Mouse (Mus musculus): Measurements from ENCODE around the gene Ap3m1. TPM values are rescaled to one million over a fixed set of nuclear protein-coding genes. Genes with fewer than 3 reads are reported as not detected.

The Ap3m1 gene
- total RNA-seq, 1 experiment = 48.5 TPM

DNA sequence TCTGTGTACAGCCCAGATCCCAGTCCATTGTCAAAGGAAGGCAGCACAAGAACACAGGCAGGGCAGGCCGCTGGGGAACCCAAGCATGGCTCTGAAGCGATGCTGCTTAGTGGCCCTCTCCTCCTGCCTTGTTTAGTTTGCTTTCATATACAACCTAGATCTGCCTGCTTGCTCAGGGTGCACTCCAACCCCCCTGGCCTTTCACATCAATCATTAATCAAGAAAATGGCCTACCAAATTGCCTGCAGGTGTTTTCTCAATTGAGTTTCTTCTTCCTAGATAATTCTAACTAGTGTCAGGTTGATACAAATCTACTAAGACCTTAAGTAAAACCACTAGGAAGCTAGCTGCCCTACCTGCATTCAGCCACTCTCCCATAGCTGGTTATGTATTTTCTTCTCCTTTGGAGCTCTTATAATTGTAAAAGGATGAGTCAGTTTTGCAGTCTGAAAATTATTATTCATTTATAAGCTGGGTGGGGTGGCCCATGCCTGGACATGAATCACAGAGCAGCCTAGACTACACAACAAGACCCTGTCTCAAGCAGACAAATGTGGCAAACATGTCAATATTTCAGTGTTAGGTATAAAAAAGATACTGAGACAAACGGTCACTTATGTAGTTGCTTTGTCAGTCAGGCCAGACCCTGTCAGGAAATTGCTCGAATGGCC lies 35.2 kb upstream of the Ap3m1 start:
- Histone ChIP-seq H3K9ac (ENCODE audit: insufficient read depth, low read depth, low read length, poor library complexity, severe bottlenecking) (no peak overlapping the region), H3K4me3 (ENCODE audit: insufficient read depth in 1 of 2, low read depth in 1 of 2, low read length in 2 of 2, poor library complexity in 1 of 2, severe bottlenecking in 1 of 2) (no peak overlapping the region)
- DNase-seq (ENCODE audit: low read depth, low spot score) = no peak

DNA sequence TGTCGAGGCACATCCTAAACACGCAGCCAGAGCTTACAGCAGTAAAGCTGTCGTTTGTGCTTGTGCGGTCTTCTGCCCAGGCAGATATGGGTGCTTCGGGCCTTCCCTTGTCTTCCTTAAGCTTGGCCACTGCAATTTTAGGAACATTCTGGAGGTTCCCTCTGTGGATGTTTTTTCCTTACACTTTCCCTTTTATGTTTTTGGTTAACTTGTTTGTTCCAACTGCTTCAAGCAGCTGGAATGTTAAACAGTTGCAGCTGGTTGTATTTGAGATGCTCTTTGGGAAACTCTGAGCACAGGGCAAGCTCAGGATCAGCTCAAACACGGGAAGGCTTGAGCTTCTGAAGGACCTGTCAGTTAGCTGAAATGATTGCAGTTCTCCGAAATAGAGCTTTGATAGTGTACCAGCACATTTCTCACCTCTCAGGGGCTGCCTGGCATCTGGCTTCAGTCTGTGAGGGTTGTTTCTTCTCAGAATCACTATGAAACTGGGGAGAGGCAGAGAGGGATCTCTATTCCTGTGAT lies 34.6 kb upstream of the Ap3m1 start:
- DNase-seq (ENCODE audit: low read depth, low spot score) = no peak
- Histone ChIP-seq H3K4me3 (ENCODE audit: insufficient read depth in 1 of 2, low read depth in 1 of 2, low read length in 2 of 2, poor library complexity in 1 of 2, severe bottlenecking in 1 of 2) (no peak overlapping the region), H3K4me1 (ENCODE audit: control insufficient read depth in 2 of 2, insufficient read depth in 2 of 2, low read length in 2 of 2, poor library complexity in 1 of 2) (peaks cover 7 to 12% of the 10 kb centered on the region in 2 experiments), H3K9me3 (ENCODE audit: control insufficient read depth, insufficient read depth, low read depth, low read length) (no peaks in the 10 kb centered on the region), H3K9ac (ENCODE audit: insufficient read depth, low read depth, low read length, poor library complexity, severe bottlenecking) (no peak overlapping the region), H3K36me3 (ENCODE audit: control insufficient read depth, insufficient read depth, low read length, poor library complexity, severe bottlenecking) (no peaks in the 10 kb centered on the region), H3K27ac (ENCODE audit: insufficient read depth, low read depth, low read length, poor library complexity, severe bottlenecking) (peak overlapping the region; percentile 91; the same call in 1 of the 2 replicates)
- in situ Hi-C loops (cut with MboI; ENCODE audit: low sequenced_read_pairs in 2 of 2, unreplicated experiment in 2 of 2) = loop anchor here in 1 of 2 experiments (10.0 kb wide), 1 partner anchor 58 kb away; no protein-coding TSS in a partner anchor
- TF ChIP-seq MAFK (IDR thresholded peaks at IDR 0.05; ENCODE audit: insufficient read depth, low read depth, low read length) (no peak), CHD2 (IDR thresholded peaks at IDR 0.05; ENCODE audit: low read depth, low read length) (no peak), HCFC1 (IDR thresholded peaks at IDR 0.05; ENCODE audit: borderline replicate concordance, insufficient read depth, low read length) (no peak), ZC3H11A (IDR thresholded peaks at IDR 0.05; ENCODE audit: borderline replicate concordance, low read depth, low read length) (no peak), ZNF384 (IDR thresholded peaks at IDR 0.05; ENCODE audit: low read depth, low read length) (no peak)

More for the DNA sequence above, 35.2 kb upstream of the Ap3m1 start:
- H3K36me3 ChIP-seq (ENCODE audit: control insufficient read depth, insufficient read depth, low read length, poor library complexity, severe bottlenecking) = no peaks in the 10 kb centered on the region; the same call in 1 of the 2 replicates
- no peaks in the 10 kb centered on the region for H3K9me3 ChIP-seq (ENCODE audit: control insufficient read depth, insufficient read depth, low read depth, low read length)
- H3K4me1 ChIP-seq (ENCODE audit: control insufficient read depth in 2 of 2, insufficient read depth in 2 of 2, low read length in 2 of 2, poor library complexity in 1 of 2) = peaks cover 7 to 12% of the 10 kb centered on the region in 2 experiments
- in situ Hi-C loops (cut with MboI; ENCODE audit: low sequenced_read_pairs in 2 of 2, unreplicated experiment in 2 of 2) = loop anchor here in 1 of 2 experiments (10.0 kb wide), 1 partner anchor 57 kb away; no protein-coding TSS in a partner anchor
- peak overlapping the region; percentile 91; the same call in 1 of the 2 replicates for H3K27ac ChIP-seq (ENCODE audit: insufficient read depth, low read depth, low read length, poor library complexity, severe bottlenecking)
- TF ChIP-seq ZNF384 (IDR thresholded peaks at IDR 0.05; ENCODE audit: low read depth, low read length) (no peak), CHD2 (IDR thresholded peaks at IDR 0.05; ENCODE audit: low read depth, low read length) (no peak), MAFK (IDR thresholded peaks at IDR 0.05; ENCODE audit: insufficient read depth, low read depth, low read length) (no peak), ZC3H11A (IDR thresholded peaks at IDR 0.05; ENCODE audit: borderline replicate concordance, low read depth, low read length) (no peak), HCFC1 (IDR thresholded peaks at IDR 0.05; ENCODE audit: borderline replicate concordance, insufficient read depth, low read length) (no peak)

DNA sequence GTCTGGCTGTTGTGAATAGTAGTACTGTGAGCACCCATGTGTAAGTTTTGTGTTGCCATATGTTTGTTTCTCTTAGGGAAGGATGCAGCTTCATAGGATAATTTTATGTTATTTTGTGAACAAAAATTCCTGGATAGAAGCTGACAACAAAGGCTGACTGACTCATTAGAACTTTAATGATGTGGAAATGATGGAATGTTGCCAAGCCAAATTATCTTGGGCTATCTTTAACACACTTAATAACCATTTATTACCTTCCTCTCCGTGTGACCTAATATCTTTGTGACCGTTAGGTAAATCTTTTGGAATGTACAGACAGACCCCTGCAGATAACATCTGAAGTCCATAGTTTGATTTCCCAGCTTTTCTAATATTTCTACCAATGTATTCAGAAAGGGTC lies 33.8 kb upstream of the Ap3m1 start:
- H3K27ac ChIP-seq (ENCODE audit: insufficient read depth, low read depth, low read length, poor library complexity, severe bottlenecking) = no peak overlapping the region
- no peak overlapping the region for H3K4me3 ChIP-seq (ENCODE audit: insufficient read depth in 1 of 2, low read depth in 1 of 2, low read length in 2 of 2, poor library complexity in 1 of 2, severe bottlenecking in 1 of 2)
- H3K9ac ChIP-seq (ENCODE audit: insufficient read depth, low read depth, low read length, poor library complexity, severe bottlenecking) = no peak overlapping the region
- no peak for TF ChIP-seq MAFK (IDR thresholded peaks at IDR 0.05; ENCODE audit: insufficient read depth, low read depth, low read length)
- TF ChIP-seq ZC3H11A (IDR thresholded peaks at IDR 0.05; ENCODE audit: borderline replicate concordance, low read depth, low read length) = no peak
- TF ChIP-seq HCFC1 (IDR thresholded peaks at IDR 0.05; ENCODE audit: borderline replicate concordance, insufficient read depth, low read length) = no peak
- TF ChIP-seq ZNF384 (IDR thresholded peaks at IDR 0.05; ENCODE audit: low read depth, low read length) = no peak
- TF ChIP-seq CHD2 (IDR thresholded peaks at IDR 0.05; ENCODE audit: low read depth, low read length) = no peak
- no peak for DNase-seq (ENCODE audit: low read depth, low spot score)
- in situ Hi-C loops (cut with MboI; ENCODE audit: low sequenced_read_pairs in 2 of 2, unreplicated experiment in 2 of 2) = loop anchor here in 1 of 2 experiments (10.0 kb wide), 1 partner anchor 59 kb away; no protein-coding TSS in a partner anchor
- H3K36me3 ChIP-seq (ENCODE audit: control insufficient read depth, insufficient read depth, low read length, poor library complexity, severe bottlenecking) = no peaks in the 10 kb centered on the region
- H3K4me1 ChIP-seq (ENCODE audit: control insufficient read depth in 2 of 2, insufficient read depth in 2 of 2, low read length in 2 of 2, poor library complexity in 1 of 2) = peaks cover 7 to 12% of the 10 kb centered on the region in 2 experiments
- no peaks in the 10 kb centered on the region for H3K9me3 ChIP-seq (ENCODE audit: control insufficient read depth, insufficient read depth, low read depth, low read length)

DNA sequence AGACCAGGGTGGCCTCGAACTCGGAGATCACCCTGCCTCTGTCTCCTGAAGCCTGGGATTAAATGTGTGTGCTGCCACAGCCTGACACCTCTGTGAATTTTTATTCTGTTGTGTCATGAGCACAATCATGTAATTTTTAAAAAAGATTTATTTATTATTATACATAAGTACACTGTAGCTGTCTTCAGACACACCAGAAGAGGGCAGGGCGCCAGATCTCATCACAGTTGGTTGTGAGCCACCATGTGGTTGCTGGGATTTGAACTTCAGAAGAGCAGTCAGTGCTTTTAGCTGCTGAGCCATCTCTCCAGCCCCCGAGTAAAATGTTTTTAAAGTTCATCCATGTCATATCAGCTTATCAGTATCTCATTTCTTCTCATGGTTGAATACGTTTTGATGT lies 33.4 kb upstream of the Ap3m1 start:
- H3K4me1 ChIP-seq (ENCODE audit: control insufficient read depth in 2 of 2, insufficient read depth in 2 of 2, low read length in 2 of 2, poor library complexity in 1 of 2) = peaks cover 7 to 12% of the 10 kb centered on the region in 2 experiments
- in situ Hi-C loops (cut with MboI; ENCODE audit: low sequenced_read_pairs in 2 of 2, unreplicated experiment in 2 of 2) = loop anchor here in 1 of 2 experiments (10.0 kb wide), 1 partner anchor 59 kb away; no protein-coding TSS in a partner anchor
- no peak overlapping the region for H3K9ac ChIP-seq (ENCODE audit: insufficient read depth, low read depth, low read length, poor library complexity, severe bottlenecking)
- no peaks in the 10 kb centered on the region for H3K9me3 ChIP-seq (ENCODE audit: control insufficient read depth, insufficient read depth, low read depth, low read length)
- no peak overlapping the region for H3K27ac ChIP-seq (ENCODE audit: insufficient read depth, low read depth, low read length, poor library complexity, severe bottlenecking)
- TF ChIP-seq MAFK (IDR thresholded peaks at IDR 0.05; ENCODE audit: insufficient read depth, low read depth, low read length) (no peak), ZNF384 (IDR thresholded peaks at IDR 0.05; ENCODE audit: low read depth, low read length) (no peak), HCFC1 (IDR thresholded peaks at IDR 0.05; ENCODE audit: borderline replicate concordance, insufficient read depth, low read length) (no peak), CHD2 (IDR thresholded peaks at IDR 0.05; ENCODE audit: low read depth, low read length) (no peak), ZC3H11A (IDR thresholded peaks at IDR 0.05; ENCODE audit: borderline replicate concordance, low read depth, low read length) (no peak)
- H3K36me3 ChIP-seq (ENCODE audit: control insufficient read depth, insufficient read depth, low read length, poor library complexity, severe bottlenecking) = no peaks in the 10 kb centered on the region
- DNase-seq (ENCODE audit: low read depth, low spot score) = no peak
- H3K4me3 ChIP-seq (ENCODE audit: insufficient read depth in 1 of 2, low read depth in 1 of 2, low read length in 2 of 2, poor library complexity in 1 of 2, severe bottlenecking in 1 of 2) = no peak overlapping the region
